Mouse (Mus musculus) liver, postnatal 0 days (tissue): Measurements from ENCODE around the gene Ankrd12. TPM values are rescaled to one million over a fixed set of nuclear protein-coding genes. Genes with fewer than 3 reads are reported as not detected.

Source experiments
- ATAC-seq: fragments of 200-750 bp; cut with Nextera tagmentation; 2 replicates; pipeline ENCODE4 v1.8.0; 2017; ENCODE audit warnings: mild to moderate bottlenecking, moderate library complexity
- DNase-seq: peaks from one replicate; pipeline ENCODE4 v3.0.0-alpha.2; 2016
- H3K27ac ChIP-seq: fragments of 300-500 bp; sonication (generic); 2 replicates; pipeline ENCODE4 v1.5.1; 2014; ENCODE audit warnings: antibody characterized with exemption, moderate library complexity, mild to moderate bottlenecking, low read depth
- H3K27me3 ChIP-seq: fragments of 300-500 bp; sonication (generic); 2 replicates; pipeline ENCODE4 v1.6.1; 2014; ENCODE audit warnings: low read length, control low read depth, mixed read lengths; ENCODE audit not compliant: insufficient read depth
- H3K36me3 ChIP-seq: fragments of 300-500 bp; sonication (generic); replicated peaks from 2 replicates; pipeline ENCODE4 v1.6.1; 2014; ENCODE audit warnings: mild to moderate bottlenecking, control low read depth, low read length, moderate library complexity, mixed read lengths; ENCODE audit not compliant: insufficient read depth
- H3K4me1 ChIP-seq: fragments of 300-500 bp; sonication (generic); 2 replicates; pipeline ENCODE4 v1.6.1; 2014; ENCODE audit warnings: antibody characterized with exemption, mild to moderate bottlenecking, control low read depth; ENCODE audit not compliant: insufficient read depth
- H3K4me2 ChIP-seq: fragments of 300-500 bp; sonication (generic); 2 replicates; pipeline ENCODE4 v1.6.1; 2014; ENCODE audit warnings: low read depth, mild to moderate bottlenecking, low read length, moderate library complexity, mixed read lengths
- H3K4me3 ChIP-seq: fragments of 300-500 bp; sonication (generic); 2 replicates; pipeline ENCODE4 v1.5.1; 2014; ENCODE audit warnings: low read depth, low read length
- H3K9ac ChIP-seq: fragments of 300-500 bp; sonication (generic); replicated peaks from 2 replicates; pipeline ENCODE4 v1.6.1; 2014; ENCODE audit warnings: mild to moderate bottlenecking, moderate library complexity
- H3K9me3 ChIP-seq: fragments of 300-500 bp; sonication (generic); 2 replicates; pipeline ENCODE4 v1.6.1; 2016; ENCODE audit warnings: mild to moderate bottlenecking, control low read depth, low read length, mixed read lengths
- CTCF ChIP-seq: sonication (generic); IDR thresholded peaks from 2 replicates; pipeline ENCODE4 v1.5.1; 2016; ENCODE audit warnings: antibody characterized with exemption, low read depth
- EP300 ChIP-seq: IDR thresholded peaks from 2 replicates; pipeline ENCODE4 v1.6.1; 2016; ENCODE audit warnings: antibody characterized with exemption, low read depth, mild to moderate bottlenecking
- WGBS: fragments of 180-500 bp; shearing (Covaris S2); extraction: QIAGEN DNeasy Blood & Tissue Kit; methylation state at CpG from one replicate; pipeline ENCODE4 v1.1.7; 2014; ENCODE audit not compliant: insufficient replicate concordance; 5-methylcytosine and 5-hydroxymethylcytosine counted together
- polyA plus RNA-seq: library from polyadenylated mRNA; unstranded; fragments of >200 nt; fragmentation: Nextera tagmentation; extraction: Ambion mirVana; gene quantifications from 2 replicates; pipeline ENCODE4 v1.2.1, GENCODE M21; 2015

Ankrd12 gene
- polyA plus RNA-seq, 1 experiment from 2014 or later = 7.9 TPM

- H3K9me3 ChIP-seq = no peaks in the 10 kb centered on the region
- H3K4me3 ChIP-seq = peak overlapping the region; percentile 94
- H3K36me3 ChIP-seq = peaks cover 27% of the 10 kb centered on the region
- peaks cover 26% of the 10 kb centered on the region for H3K4me1 ChIP-seq
- TF ChIP-seq EP300 (no peak), CTCF (no peak)
- DNase-seq = no peak
- ATAC-seq = no peak
- 25% methylated on average over 4 of the region's 4 CpGs for WGBS
- peak overlapping the region; percentile 81; the same call in 1 of the 2 replicates for H3K27ac ChIP-seq
- H3K4me2 ChIP-seq = peak overlapping the region; percentile 68
- no peaks in the 10 kb centered on the region for H3K27me3 ChIP-seq
- peak overlapping the region; percentile 81 for H3K9ac ChIP-seq
These were observed 35.3 kb upstream of the Ankrd12 start for GRCm38 (mm10) chr17:66112166-66112565.

- TF ChIP-seq CTCF (peak; percentile 20; the same call in 1 of the 2 replicates), EP300 (no peak)
- DNase-seq (peak; percentile 95), ATAC-seq (peak; percentile 98)
- peaks cover 21% of the 10 kb centered on the region for H3K36me3 ChIP-seq
- H3K9ac ChIP-seq = peak within 1 kb of the TSS; percentile 81
- H3K9me3 ChIP-seq = no peaks in the 10 kb centered on the region
- peak within 1 kb of the TSS; percentile 68 for H3K4me2 ChIP-seq
- H3K4me1 ChIP-seq = peaks cover 26% of the 10 kb centered on the region
- peak within 1 kb of the TSS; percentile 81 for H3K27ac ChIP-seq
- peak within 1 kb of the TSS; percentile 94 for H3K4me3 ChIP-seq
- WGBS = under 1% methylated on average over 38 of the region's 41 CpGs
- no peaks in the 10 kb centered on the region for H3K27me3 ChIP-seq
These were observed 34.6 kb upstream of the Ankrd12 start, which contains the start of gene Washc1 for GRCm38 (mm10) chr17:66111402-66111959. Gene Washc1 (plus strand): TSS chr17:66111545.

- TF ChIP-seq EP300 (no peak), CTCF (no peak)
- Histone ChIP-seq H3K4me3 (peak overlapping the region; percentile 94), H3K4me1 (peaks cover 26% of the 10 kb centered on the region), H3K27me3 (no peaks in the 10 kb centered on the region), H3K4me2 (peak overlapping the region; percentile 68), H3K9ac (peak overlapping the region; percentile 81), H3K9me3 (no peaks in the 10 kb centered on the region), H3K36me3 (peaks cover 13% of the 10 kb centered on the region), H3K27ac (peak overlapping the region; percentile 81)
- WGBS = 23% methylated on average over 6 of the region's 6 CpGs
- DNase-seq (no peak), ATAC-seq (0 out of 2 replicates have a peak, but pooled peaks have one; percentile 7)
These were observed 33.9 kb upstream of the Ankrd12 start for GRCm38 (mm10) chr17:66110746-66111145.

- Histone ChIP-seq H3K27me3 (no peaks in the 10 kb centered on the region), H3K9ac (no peak overlapping the region)
- no peak for ATAC-seq
These were observed 31.3 kb upstream of the Ankrd12 start for GRCm38 (mm10) chr17:66108198-66108597.

GRCm38 (mm10) chr17:66107466-66107865 lies 30.6 kb upstream of the Ankrd12 start:
- H3K9me3 ChIP-seq = no peaks in the 10 kb centered on the region
- H3K27me3 ChIP-seq = no peaks in the 10 kb centered on the region
- DNase-seq (peak; percentile 13), ATAC-seq (no peak)
- H3K4me1 ChIP-seq = peaks cover 20% of the 10 kb centered on the region
- no peak overlapping the region for H3K4me2 ChIP-seq
- no peak overlapping the region for H3K4me3 ChIP-seq
- H3K27ac ChIP-seq = peak overlapping the region; percentile 13; the same call in 1 of the 2 replicates
- no peaks in the 10 kb centered on the region for H3K36me3 ChIP-seq
- 74% methylated on average over 8 of the region's 8 CpGs for WGBS
- H3K9ac ChIP-seq = no peak overlapping the region
- TF ChIP-seq EP300 (no peak), CTCF (no peak)

More at GRCm38 (mm10) chr17:66108198-66108597, 31.3 kb upstream of the Ankrd12 start:
- no peaks in the 10 kb centered on the region for H3K36me3 ChIP-seq
- peaks cover 23% of the 10 kb centered on the region for H3K4me1 ChIP-seq
- H3K4me3 ChIP-seq = no peak overlapping the region
- no peak overlapping the region for H3K4me2 ChIP-seq
- no peak for TF ChIP-seq EP300
- TF ChIP-seq CTCF = no peak
- 0 out of 2 replicates have a peak overlapping the region, but pooled peaks have one; percentile 16 for H3K27ac ChIP-seq
- no peaks in the 10 kb centered on the region for H3K9me3 ChIP-seq
- no peak for DNase-seq
- 58% methylated on average over 4 of the region's 4 CpGs for WGBS

GRCm38 (mm10) chr17:66106601-66107267 lies 29.8 kb upstream of the Ankrd12 start:
- Histone ChIP-seq H3K4me1 (peaks cover 13% of the 10 kb centered on the region), H3K4me2 (0 out of 2 replicates have a peak overlapping the region, but pooled peaks have one; percentile 10), H3K9me3 (no peaks in the 10 kb centered on the region), H3K9ac (no peak overlapping the region), H3K27ac (no peak overlapping the region), H3K27me3 (no peaks in the 10 kb centered on the region), H3K4me3 (no peak overlapping the region), H3K36me3 (no peaks in the 10 kb centered on the region)
- ATAC-seq (no peak), DNase-seq (peak; percentile 60)
- WGBS = 48% methylated on average over 10 of the region's 10 CpGs
- no peak for TF ChIP-seq EP300
- TF ChIP-seq CTCF = peak; percentile 91
